Mouse (Mus musculus) spleen, postnatal 4 days (tissue): Measurements from ENCODE around the gene C530008M17Rik.
A peak's percentile ranks its signal among the peaks of the same experiment; 100 is the strongest.

ENCODE experiments used
- DNase-seq, 2 experiments: peaks; one replicate each; pipeline ENCODE4 v3.0.0; 2022; ENCODE audit warnings: low spot score in 2 of 2

Gene C530008M17Rik

GRCm38 (mm10) chr5:76773492-76774158, 117.3 kb downstream of the C530008M17Rik start:
- DNase-seq, result no peak

GRCm38 (mm10) chr5:76779094-76779615, 122.8 kb downstream of the C530008M17Rik start:
- peak; percentile 20 to 66 for DNase-seq

GRCm38 (mm10) chr5:76781943-76782342, 125.6 kb downstream of the C530008M17Rik start:
- DNase-seq, result no peak

DNA sequence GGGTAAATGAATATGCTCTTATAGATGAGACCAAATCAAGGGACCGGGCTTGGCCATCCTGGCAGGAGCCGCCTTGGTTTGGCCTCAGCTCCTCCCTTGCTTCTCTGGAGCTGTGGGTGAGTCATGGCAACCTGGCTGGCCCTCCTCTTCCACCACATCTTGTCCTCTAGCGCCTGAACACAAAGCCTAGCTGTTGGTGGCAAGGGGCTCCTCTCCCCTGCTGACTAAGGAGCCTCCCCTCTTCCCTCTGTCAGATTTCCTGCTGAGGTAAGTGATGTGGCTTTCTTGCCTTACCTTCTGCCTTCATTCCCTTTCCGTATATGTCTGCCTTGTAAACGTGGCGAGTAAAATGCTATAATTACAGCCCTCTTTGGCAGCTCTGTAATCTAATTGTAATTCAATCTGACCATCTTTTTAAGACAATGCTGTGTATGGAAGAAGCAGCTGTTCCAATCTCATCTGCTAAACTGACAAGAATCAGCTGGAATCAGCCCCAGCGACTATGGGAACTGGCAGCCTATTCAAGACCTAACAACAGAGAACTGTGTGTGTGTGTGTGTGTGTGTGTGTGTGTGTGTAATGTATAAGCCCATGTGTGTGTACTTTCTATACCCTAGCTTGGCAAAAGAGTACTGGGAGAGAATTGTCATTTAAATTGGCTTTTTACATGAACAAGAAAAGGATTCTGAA, 126.2 kb downstream of the C530008M17Rik start:
- no peak for DNase-seq

DNA sequence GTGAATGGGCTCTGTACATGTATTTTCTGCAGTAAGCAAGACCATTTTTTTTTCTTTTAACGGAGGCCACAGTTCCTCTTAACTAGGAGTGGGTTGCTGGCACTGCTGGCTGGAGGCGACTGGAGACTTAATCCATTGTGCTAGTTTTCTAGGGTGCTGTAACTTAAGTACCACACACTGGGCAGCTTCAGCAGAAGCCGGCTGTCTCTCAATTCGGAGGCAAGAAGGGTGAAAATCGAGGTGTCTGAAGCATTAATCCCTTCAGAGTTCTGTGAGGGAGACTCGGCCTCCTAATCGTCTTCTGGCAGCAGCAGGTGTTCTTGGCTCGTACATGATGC, 126.8 kb downstream of the C530008M17Rik start:
- DNase-seq, result no peak

DNA sequence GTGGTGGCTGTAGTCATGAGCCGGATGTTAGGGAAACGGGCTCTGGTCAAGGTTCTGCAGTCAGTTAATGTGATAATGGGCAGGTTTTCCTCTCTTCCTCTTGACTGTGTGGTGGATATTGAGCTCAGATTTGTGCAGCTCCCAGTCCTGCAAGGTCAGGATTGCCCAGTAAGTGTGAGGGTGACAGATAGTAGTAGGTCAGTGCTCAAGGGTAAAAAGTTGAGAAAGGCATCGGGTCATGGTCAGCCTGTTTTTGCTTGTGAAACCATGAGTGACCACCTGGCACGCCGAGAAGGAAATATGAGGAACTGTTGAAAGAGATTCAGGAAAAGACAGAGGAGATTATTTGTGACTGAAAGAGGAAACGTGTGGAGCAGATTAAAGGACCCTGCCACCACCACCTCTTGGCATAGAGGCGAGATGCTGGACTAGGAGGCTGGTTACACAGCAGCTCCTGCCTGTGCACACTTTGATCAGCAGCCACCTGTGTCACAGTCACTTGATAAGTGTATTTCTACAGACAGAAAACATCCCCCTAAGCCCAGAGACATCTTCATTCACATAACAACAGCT, 127.9 kb downstream of the C530008M17Rik start:
- DNase-seq, result no peak

DNA sequence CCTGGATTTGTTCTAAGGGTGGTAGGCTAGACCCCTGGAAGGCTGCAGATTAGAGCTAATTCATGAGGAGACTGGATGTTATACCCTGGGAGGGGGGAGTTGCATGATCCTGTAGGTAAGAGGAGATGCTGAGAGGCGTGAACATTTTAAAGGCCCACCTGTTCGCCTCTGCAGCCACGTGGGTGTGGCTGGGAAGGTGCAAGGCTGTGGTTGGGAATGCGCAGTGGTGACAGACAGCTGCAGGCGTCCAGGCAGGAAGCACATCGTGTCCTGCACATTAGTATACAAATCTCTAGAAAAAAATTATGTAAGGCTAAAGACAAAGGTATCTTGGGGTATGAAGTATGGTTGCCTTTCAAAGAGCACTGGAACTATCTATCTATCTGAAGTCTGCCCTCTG, 128.7 kb downstream of the C530008M17Rik start:
- DNase-seq, result no peak

- DNase-seq, result no peak
Observed at GRCm38 (mm10) chr5:76789881-76790280, 133.6 kb downstream of the C530008M17Rik start.

GRCm38 (mm10) chr5:76791280-76791679, 135.0 kb downstream of the C530008M17Rik start:
- DNase-seq, result no peak

- DNase-seq, result no peak
Observed at GRCm38 (mm10) chr5:76792720-76793119, 136.4 kb downstream of the C530008M17Rik start.

DNA sequence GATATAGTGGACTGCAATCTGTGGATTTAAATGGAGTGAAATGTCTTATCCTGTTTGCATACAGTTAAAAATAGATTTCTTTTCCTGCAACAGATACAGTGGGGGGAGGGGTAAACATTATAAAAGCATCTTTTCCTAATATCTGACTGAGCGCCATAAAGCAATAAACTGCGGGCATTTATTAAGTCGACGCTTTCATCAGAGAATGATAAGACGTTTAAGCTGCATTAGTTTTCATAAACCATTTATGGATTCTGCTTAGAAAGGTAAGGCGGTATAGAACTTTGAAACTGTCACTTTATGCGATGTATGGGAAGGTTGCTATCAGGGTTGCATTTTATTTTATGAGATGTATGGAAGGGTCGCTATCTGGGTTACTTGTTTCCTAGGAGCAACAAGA, 141.7 kb downstream of the C530008M17Rik start:
- no peak for DNase-seq

DNA sequence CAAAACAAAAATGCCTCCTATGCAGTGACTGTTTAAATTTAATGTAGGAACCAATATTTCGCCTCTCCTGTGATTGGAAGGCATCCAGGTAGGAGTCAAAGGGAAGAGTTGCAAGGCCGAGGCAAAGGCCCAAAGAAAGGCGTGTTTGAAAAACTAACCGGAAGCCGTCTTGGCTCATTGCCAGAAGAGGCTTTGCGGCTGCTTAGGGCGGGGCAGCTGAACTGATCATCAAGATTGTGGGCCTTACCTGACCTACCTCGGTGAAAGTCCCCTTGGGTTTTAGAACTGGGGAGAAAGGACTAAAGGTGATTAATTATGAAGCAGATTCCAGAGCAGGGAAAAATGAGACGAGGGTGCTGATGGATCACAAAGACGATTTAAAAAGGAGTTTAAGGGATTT, 143.2 kb downstream of the C530008M17Rik start:
- DNase-seq, result peak; percentile 28 to 67

GRCm38 (mm10) chr5:76809031-76809430, 152.7 kb downstream of the C530008M17Rik start:
- no peak for DNase-seq

- DNase-seq, result no peak
Observed at GRCm38 (mm10) chr5:76815035-76815434, 158.7 kb downstream of the C530008M17Rik start.

- DNase-seq, result no peak
Observed at GRCm38 (mm10) chr5:76815786-76816455, 159.6 kb downstream of the C530008M17Rik start.

- DNase-seq, result no peak
Observed at GRCm38 (mm10) chr5:76816748-76817147, 160.4 kb downstream of the C530008M17Rik start.

DNA sequence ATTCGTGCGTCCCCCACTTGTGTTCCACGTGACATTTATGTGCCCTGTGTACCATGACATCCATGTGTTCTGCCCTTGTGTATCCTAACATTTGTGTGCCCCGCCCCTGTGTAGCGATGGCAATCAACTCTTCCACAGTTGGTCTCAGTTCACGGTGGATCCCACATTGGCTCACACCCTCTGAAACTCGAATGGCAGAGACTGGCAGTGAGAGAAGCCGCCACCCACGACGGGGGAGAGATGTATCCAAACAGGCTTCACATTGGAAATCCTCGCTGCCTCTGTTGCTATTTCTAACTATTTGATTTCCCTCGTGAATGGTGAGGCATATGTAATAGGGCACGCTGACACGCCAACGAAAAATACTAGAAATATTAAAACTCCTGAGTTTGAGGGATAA, 161.4 kb downstream of the C530008M17Rik start:
- DNase-seq, result no peak

- no peak for DNase-seq
Observed at GRCm38 (mm10) chr5:76818807-76819206, 162.5 kb downstream of the C530008M17Rik start.

- DNase-seq, result peak in 1 of 2 experiments; percentile 57
Observed at GRCm38 (mm10) chr5:76822097-76822496, 165.8 kb downstream of the C530008M17Rik start.

- DNase-seq, result no peak
Observed at GRCm38 (mm10) chr5:76828527-76829240, 172.4 kb downstream of the C530008M17Rik start.

DNA sequence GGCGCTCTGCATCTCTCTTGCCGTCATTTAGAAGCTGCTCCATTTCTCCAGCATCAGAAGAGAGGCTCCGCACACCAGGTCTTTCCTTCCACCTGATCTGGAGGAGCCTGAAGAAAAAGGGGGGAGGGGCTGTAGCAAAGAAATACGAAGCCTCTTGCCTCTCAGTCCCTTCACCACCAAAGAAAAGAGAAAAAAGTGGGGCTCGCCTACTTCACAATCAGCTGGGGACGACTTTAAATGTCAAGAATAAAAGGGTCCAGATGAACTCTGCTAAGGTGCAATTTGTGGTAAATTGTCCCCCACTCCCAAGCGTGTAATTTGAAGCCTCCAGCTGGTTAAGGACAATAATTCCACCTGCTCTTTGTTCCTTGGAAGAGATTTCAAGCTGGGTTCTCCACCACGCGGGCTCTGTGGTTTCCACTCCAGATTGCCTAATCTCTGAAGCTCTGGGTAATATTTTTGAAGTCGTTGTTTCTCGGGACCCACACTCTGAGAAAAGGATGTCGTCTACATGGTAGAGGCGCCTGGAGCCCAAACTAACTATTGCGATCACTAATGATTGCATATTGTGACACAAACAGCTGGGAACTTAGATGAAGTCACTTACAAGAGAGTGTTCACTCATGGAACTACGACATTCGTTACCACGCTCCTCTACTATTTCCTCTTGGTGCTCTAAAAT, 176.4 kb downstream of the C530008M17Rik start:
- DNase-seq, result no peak
